Mouse (Mus musculus): ENCODE results near the gene Gm9887. TPM values are rescaled to one million over a fixed set of nuclear protein-coding genes. Genes with fewer than 3 reads are reported as not detected.

Gene Gm9887
- total and polyA plus RNA-seq, 3 experiments = 3.4 to 4.3 TPM; not detected in 1

DNA sequence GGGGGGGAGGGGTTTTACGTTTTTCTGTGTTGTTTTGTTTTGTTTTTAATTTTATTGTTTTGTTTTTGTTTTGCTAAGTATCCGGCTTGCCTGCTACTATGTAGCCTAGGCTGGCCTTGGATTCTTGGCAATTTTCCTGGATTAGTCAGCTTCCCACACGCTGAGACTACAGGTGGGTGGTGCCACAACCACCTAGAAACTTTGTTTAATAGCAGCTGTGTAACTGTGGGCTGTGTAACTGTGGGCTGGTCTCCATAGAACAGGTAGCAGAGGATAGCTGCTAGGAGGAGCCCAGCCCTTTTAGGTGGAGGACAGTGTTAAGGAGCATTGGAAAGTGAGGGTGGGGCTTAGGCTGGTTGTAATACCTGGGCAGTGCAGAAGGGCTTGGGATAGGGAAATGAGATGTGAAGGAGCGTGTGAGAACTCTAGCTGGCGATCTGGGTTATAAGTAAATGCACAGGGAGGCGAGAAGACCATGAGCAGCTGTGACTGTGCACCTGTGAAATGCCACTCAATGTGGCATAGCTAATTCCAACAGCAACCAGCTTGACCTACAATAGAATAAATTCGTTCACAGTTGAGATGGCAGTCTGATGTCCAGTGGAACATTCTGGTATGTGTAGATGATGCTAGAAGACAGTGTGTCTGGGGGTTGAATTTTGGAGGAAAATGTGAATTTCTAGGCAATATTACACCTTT, 17.9 kb upstream of the Gm9887 start:
- Histone ChIP-seq H3K4me1 (ENCODE audit: control insufficient read depth in 1 of 2, insufficient read depth in 2 of 2) (peaks cover 7 to 24% of the 10 kb centered on the region in 2 experiments; a peak in 3 of 4 replicates), H3K27me3 (replicated peaks) (no peaks in the 10 kb centered on the region), H3K4me2 (ENCODE audit: insufficient read depth, low read depth, poor library complexity, severe bottlenecking) (no peak overlapping the region), H3K36me3 (replicated peaks in 1 of 2; ENCODE audit: control insufficient read depth in 1 of 2, insufficient read depth in 1 of 2, low read length in 1 of 2) (no peaks in the 10 kb centered on the region), H3K9me3 (replicated peaks; ENCODE audit: low read length) (peaks cover 2% of the 10 kb centered on the region), H3K27ac (ENCODE audit: insufficient read depth, low read depth) (no peak overlapping the region), H3K9ac (ENCODE audit: insufficient read depth, low read depth) (no peak overlapping the region), H3K4me3 (replicated peaks in 1 of 3; ENCODE audit: low read depth in 2 of 3, low read length in 2 of 3, poor library complexity in 1 of 3) (no peak overlapping the region), H3K79me2 (replicated peaks; ENCODE audit: control insufficient read depth, extremely low read depth, insufficient read depth, poor library complexity, severe bottlenecking) (no peaks in the 10 kb centered on the region)
- dilution Hi-C loops (cut with MboI; ENCODE audit: extremely low pct_ligation_motif_present, extremely low pct_unique_long_range_greater_than_20kb, low sequenced_read_pairs) (no loop called here), in situ Hi-C loops (cut with MboI; ENCODE audit: low pct_ligation_motif_present, low pct_unique_long_range_greater_than_20kb, low sequenced_read_pairs) (no loop called here)
- TF ChIP-seq MAX (IDR thresholded peaks at IDR 0.05; ENCODE audit: low read length) = no peak
- TF ChIP-seq ZKSCAN1 (IDR thresholded peaks at IDR 0.05; ENCODE audit: borderline replicate concordance, low read depth, low read length) = no peak
- no peak for TF ChIP-seq CHD2 (IDR thresholded peaks at IDR 0.05; ENCODE audit: low read length)
- no peak for TF ChIP-seq MXI1 (IDR thresholded peaks at IDR 0.05; ENCODE audit: low read depth, low read length)
- no peak for TF ChIP-seq IRF4 (IDR thresholded peaks at IDR 0.05; ENCODE audit: low read depth, low read length)
- no peak for TF ChIP-seq SIN3A (IDR thresholded peaks at IDR 0.05; ENCODE audit: low read length)
- no peak for TF ChIP-seq NRF1 (IDR thresholded peaks at IDR 0.05; ENCODE audit: low read depth, low read length)
- TF ChIP-seq EP300 (IDR thresholded peaks at IDR 0.05; ENCODE audit: low read length) = no peak
- no peak for TF ChIP-seq ELF1 (IDR thresholded peaks at IDR 0.05; ENCODE audit: low read depth, low read length)
- TF ChIP-seq ZC3H11A (IDR thresholded peaks at IDR 0.05; ENCODE audit: low read depth, low read length) = no peak
- no peak for TF ChIP-seq USF2 (conservative IDR thresholded peaks at IDR 0.05; ENCODE audit: low read depth, low read length)
- no peak for TF ChIP-seq USF1 (IDR thresholded peaks at IDR 0.05; ENCODE audit: low read depth, low read length)
- TF ChIP-seq RAD21 (IDR thresholded peaks at IDR 0.05; ENCODE audit: low read depth, low read length) = no peak
- TF ChIP-seq ZMIZ1 (IDR thresholded peaks at IDR 0.05; ENCODE audit: low read depth, low read length) = no peak
- TF ChIP-seq JUN (IDR thresholded peaks at IDR 0.05; ENCODE audit: insufficient read depth, low read depth, low read length) = no peak
- no peak for TF ChIP-seq MYC (IDR thresholded peaks at IDR 0.05; ENCODE audit: low read depth, low read length)
- TF ChIP-seq KAT2A (IDR thresholded peaks at IDR 0.05; ENCODE audit: insufficient replicate concordance, low read length) = no peak
- no peak for TF ChIP-seq POLR2AphosphoS2 (IDR thresholded peaks at IDR 0.05; ENCODE audit: low read depth, low read length)
- DNase-seq (ENCODE audit: extremely low read depth) = no peak

DNA sequence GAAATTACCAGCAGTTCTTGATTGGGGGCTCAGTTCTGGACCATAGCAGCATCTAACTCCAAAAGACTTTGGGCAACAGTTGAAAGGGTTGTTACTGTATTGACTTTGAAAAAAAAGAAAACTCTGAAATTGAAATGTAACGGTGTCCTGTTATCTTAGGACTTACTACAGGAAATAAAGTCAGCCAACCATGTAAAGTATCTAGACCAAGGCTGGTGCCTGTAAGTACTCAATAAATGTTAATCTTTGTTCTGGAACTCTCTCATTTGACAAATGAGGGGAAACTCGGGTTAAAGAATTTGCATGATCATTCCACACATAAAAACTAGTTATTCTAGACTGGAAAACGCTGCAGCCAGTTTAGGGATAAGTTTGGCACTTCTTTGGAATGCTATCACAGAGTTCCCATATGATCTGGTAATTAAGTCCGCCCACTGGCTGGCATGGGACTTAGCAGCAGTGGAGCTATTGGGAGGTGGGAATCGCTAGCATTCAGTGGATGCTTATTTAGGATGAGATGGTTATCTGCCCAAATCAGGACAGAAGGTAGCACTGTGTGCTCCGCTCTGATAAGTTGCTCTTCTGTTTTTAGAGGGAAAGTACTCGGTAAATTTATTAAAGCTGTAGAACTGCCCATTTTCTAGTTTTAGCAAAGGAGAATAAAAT, 17.1 kb upstream of the Gm9887 start:
- Histone ChIP-seq H3K36me3 (replicated peaks in 1 of 2; ENCODE audit: control insufficient read depth in 1 of 2, insufficient read depth in 1 of 2, low read length in 1 of 2) (no peaks in the 10 kb centered on the region), H3K4me1 (ENCODE audit: control insufficient read depth in 1 of 2, insufficient read depth in 2 of 2) (peaks cover 9 to 30% of the 10 kb centered on the region in 2 experiments), H3K27ac (ENCODE audit: insufficient read depth, low read depth) (no peak overlapping the region), H3K9ac (ENCODE audit: insufficient read depth, low read depth) (no peak overlapping the region), H3K79me2 (replicated peaks; ENCODE audit: control insufficient read depth, extremely low read depth, insufficient read depth, poor library complexity, severe bottlenecking) (no peaks in the 10 kb centered on the region), H3K4me2 (ENCODE audit: insufficient read depth, low read depth, poor library complexity, severe bottlenecking) (no peak overlapping the region), H3K27me3 (replicated peaks) (no peaks in the 10 kb centered on the region), H3K4me3 (replicated peaks in 1 of 3; ENCODE audit: low read depth in 2 of 3, low read length in 2 of 3, poor library complexity in 1 of 3) (no peak overlapping the region), H3K9me3 (replicated peaks; ENCODE audit: low read length) (no peaks in the 10 kb centered on the region)
- DNase-seq (ENCODE audit: extremely low read depth) = no peak
- in situ Hi-C loops (cut with MboI; ENCODE audit: low pct_ligation_motif_present, low pct_unique_long_range_greater_than_20kb, low sequenced_read_pairs) = no loop called here
- dilution Hi-C loops (cut with MboI; ENCODE audit: extremely low pct_ligation_motif_present, extremely low pct_unique_long_range_greater_than_20kb, low sequenced_read_pairs) = no loop called here
- no peak for TF ChIP-seq POLR2A (IDR thresholded peaks at IDR 0.05; ENCODE audit: low read depth, low read length)
- TF ChIP-seq UBTF (IDR thresholded peaks at IDR 0.05; ENCODE audit: low read depth, low read length) = no peak
- no peak for TF ChIP-seq E2F4 (IDR thresholded peaks at IDR 0.05; ENCODE audit: insufficient replicate concordance, low read depth, low read length)
- no peak for TF ChIP-seq BHLHE40 (IDR thresholded peaks at IDR 0.05; ENCODE audit: low read depth, low read length)
- no peak for TF ChIP-seq ETS1 (conservative IDR thresholded peaks at IDR 0.05; ENCODE audit: low read depth, low read length)
- no peak for TF ChIP-seq MAX (IDR thresholded peaks at IDR 0.05; ENCODE audit: low read length)
- no peak for TF ChIP-seq POLR2AphosphoS2 (IDR thresholded peaks at IDR 0.05; ENCODE audit: low read depth, low read length)
- no peak for TF ChIP-seq USF1 (IDR thresholded peaks at IDR 0.05; ENCODE audit: low read depth, low read length)
- TF ChIP-seq MYC (IDR thresholded peaks at IDR 0.05; ENCODE audit: low read depth, low read length) = no peak
- TF ChIP-seq ZC3H11A (IDR thresholded peaks at IDR 0.05; ENCODE audit: low read depth, low read length) = no peak
- no peak for TF ChIP-seq USF2 (conservative IDR thresholded peaks at IDR 0.05; ENCODE audit: low read depth, low read length)
- TF ChIP-seq MEF2A (IDR thresholded peaks at IDR 0.05; ENCODE audit: borderline replicate concordance, low read depth, low read length) = no peak
- no peak for TF ChIP-seq HCFC1 (IDR thresholded peaks at IDR 0.05; ENCODE audit: low read depth, low read length)
- no peak for TF ChIP-seq MXI1 (IDR thresholded peaks at IDR 0.05; ENCODE audit: low read depth, low read length)
- no peak for TF ChIP-seq CHD1 (IDR thresholded peaks at IDR 0.05; ENCODE audit: low read depth, low read length)
- TF ChIP-seq PAX5 (IDR thresholded peaks at IDR 0.05; ENCODE audit: low read length) = no peak
- no peak for TF ChIP-seq EP300 (IDR thresholded peaks at IDR 0.05; ENCODE audit: low read length)
- no peak for TF ChIP-seq NELFE (IDR thresholded peaks at IDR 0.05; ENCODE audit: low read depth, low read length)
- TF ChIP-seq CHD2 (IDR thresholded peaks at IDR 0.05; ENCODE audit: low read length) = no peak
